Mouse (Mus musculus): ENCODE data around the gene Foxred1. TPM values are rescaled to one million over a fixed set of nuclear protein-coding genes. Genes with fewer than 3 reads are reported as not detected.

Gene Foxred1
- total RNA-seq, 1 experiment from 2014 or later = 35.9 TPM

GRCm38 (mm10) chr9:35164142-35164874 is 46.5 kb downstream of the Foxred1 start:
- ATAC-seq (replicated peaks in 1 of 2; ENCODE audit: insufficient read depth in 1 of 2, low FRiP score in 2 of 2, low TSS enrichment in 1 of 2, low read depth in 1 of 2, poor library complexity in 2 of 2, severe bottlenecking in 2 of 2) = no peak

- no peak; a peak in 1 of 4 replicates for ATAC-seq (replicated peaks in 1 of 2; ENCODE audit: insufficient read depth in 1 of 2, low FRiP score in 2 of 2, low TSS enrichment in 1 of 2, low read depth in 1 of 2, poor library complexity in 2 of 2, severe bottlenecking in 2 of 2)
Measured at GRCm38 (mm10) chr9:35163011-35163690, 47.7 kb downstream of the Foxred1 start.

DNA sequence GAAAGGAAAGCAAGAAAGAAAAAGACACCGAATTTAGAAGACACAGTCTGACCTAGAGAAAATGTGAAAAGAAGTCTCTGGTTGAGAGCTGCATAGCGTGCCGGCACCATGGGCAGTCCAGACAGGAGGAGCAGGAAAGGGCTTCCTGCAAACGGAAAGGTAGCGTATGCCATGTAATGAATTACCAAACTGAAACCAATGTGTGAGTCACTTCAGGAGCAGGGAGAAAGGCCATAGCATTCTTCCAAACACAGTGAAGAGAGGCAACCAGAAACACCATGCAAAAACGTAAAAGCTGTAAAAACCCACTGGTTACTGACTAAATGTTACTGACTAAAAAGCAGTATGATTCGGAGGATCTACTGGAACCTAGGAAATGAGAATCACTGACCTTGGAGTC is 49.1 kb downstream of the Foxred1 start:
- no peak for ATAC-seq (replicated peaks in 1 of 2; ENCODE audit: insufficient read depth in 1 of 2, low FRiP score in 2 of 2, low TSS enrichment in 1 of 2, low read depth in 1 of 2, poor library complexity in 2 of 2, severe bottlenecking in 2 of 2)

GRCm38 (mm10) chr9:35160662-35161061 is 50.2 kb downstream of the Foxred1 start:
- ATAC-seq (replicated peaks in 1 of 2; ENCODE audit: insufficient read depth in 1 of 2, low FRiP score in 2 of 2, low TSS enrichment in 1 of 2, low read depth in 1 of 2, poor library complexity in 2 of 2, severe bottlenecking in 2 of 2) = no peak

DNA sequence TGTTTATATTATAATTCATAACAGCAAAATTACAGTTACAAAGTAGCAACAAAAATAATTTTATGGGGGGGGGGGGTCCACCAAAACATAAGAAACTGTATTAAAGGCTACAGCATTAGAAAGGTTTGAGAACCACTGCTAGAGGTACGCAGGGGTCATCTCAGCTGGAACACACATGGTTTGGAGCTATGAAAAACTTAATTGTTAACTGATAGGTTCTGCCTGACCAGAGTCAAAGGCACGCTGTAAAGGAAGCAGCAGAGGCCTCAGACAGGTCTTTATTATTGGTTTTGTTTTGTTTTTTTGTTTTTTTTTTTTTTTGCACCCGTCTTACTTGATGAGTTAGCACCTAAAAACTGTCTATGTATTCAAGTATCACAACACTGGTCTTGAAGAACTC is 52.4 kb downstream of the Foxred1 start:
- no peak for ATAC-seq (replicated peaks in 1 of 2; ENCODE audit: insufficient read depth in 1 of 2, low FRiP score in 2 of 2, low TSS enrichment in 1 of 2, low read depth in 1 of 2, poor library complexity in 2 of 2, severe bottlenecking in 2 of 2)

DNA sequence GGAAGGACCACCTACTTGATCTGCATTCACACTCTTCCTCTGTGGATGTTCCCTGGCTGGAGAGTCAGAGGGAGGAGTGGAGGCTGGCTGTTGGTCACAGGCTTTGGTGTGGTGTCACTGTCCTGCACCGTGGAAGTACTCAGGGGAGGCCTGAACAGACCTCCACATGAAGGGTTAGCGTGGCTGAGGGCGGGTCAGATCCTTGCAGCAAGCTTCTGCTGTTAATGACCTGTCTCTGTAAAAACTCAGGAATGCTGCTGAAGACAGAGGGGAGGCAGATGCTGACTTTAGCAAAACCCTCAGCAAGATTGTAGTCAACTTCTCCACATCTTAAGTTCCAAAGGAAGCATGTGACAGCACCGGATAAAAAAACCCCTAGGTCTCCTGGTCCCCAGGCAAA is 54.0 kb downstream of the Foxred1 start:
- no peak for ATAC-seq (replicated peaks in 1 of 2; ENCODE audit: insufficient read depth in 1 of 2, low FRiP score in 2 of 2, low TSS enrichment in 1 of 2, low read depth in 1 of 2, poor library complexity in 2 of 2, severe bottlenecking in 2 of 2)

- ATAC-seq (replicated peaks in 1 of 2; ENCODE audit: insufficient read depth in 1 of 2, low FRiP score in 2 of 2, low TSS enrichment in 1 of 2, low read depth in 1 of 2, poor library complexity in 2 of 2, severe bottlenecking in 2 of 2) = no peak
Measured at GRCm38 (mm10) chr9:35156002-35156710, 54.7 kb downstream of the Foxred1 start.

Other genes with a start within 250 kb of the Foxred1 start
- gene St3gal4, start 91.8 kb downstream of the Foxred1 start, total RNA-seq (2017) = 27.1 and 36.1 TPM in 2 replicates
- gene Dcps, start 35.0 kb downstream of the Foxred1 start, total RNA-seq (2017) = 48.6 and 56.6 TPM in 2 replicates
- 76.2 and 82.3 TPM in 2 replicates for gene Srpr, start 10.9 kb downstream of the Foxred1 start, total RNA-seq (2017)
- gene Tirap, start 10.8 kb downstream of the Foxred1 start, total RNA-seq (2017) = 4.1 and 18.9 TPM in 2 replicates
- 6.1 and 9.9 TPM in 2 replicates for gene Fam118b, start 56.8 kb upstream of the Foxred1 start, total RNA-seq (2017)
- gene Rpusd4, start 56.8 kb upstream of the Foxred1 start, total RNA-seq (2017) = 16.8 and 23.5 TPM in 2 replicates
- 0.94 and 2.0 TPM in 2 replicates for gene Cdon, start 210.1 kb upstream of the Foxred1 start, total RNA-seq (2017)